12 mouse cellular contexts compared by ENCODE assay signal in genomic region chr11:22007781-22008110, GRCm38 (mm10). TPM values are rescaled to one million over a fixed set of nuclear protein-coding genes. Genes with fewer than 3 reads are reported as not detected.
DNase-seq lines count a peak whose midpoint lies in the region; ATAC-seq and TF ChIP-seq lines count a peak whose summit lies in the region.
"Had no signal": no experiment of that assay in that cellular context is flagged by ENCODE, and none has a peak within 500 bp of the region (broad histone marks: within the 10 kb centered on the region; RNA-seq: fewer than 3 reads in every experiment).

No protein-coding gene starts in this region.

- DNase-seq in left cerebral cortex, adult 2 months (ENCODE audit: extremely low spot score in 1 of 2, low spot score in 2 of 2), result no peak
- DNase-seq in left cerebral cortex, postnatal 4 days, result no peak
- DNase-seq in midbrain, embryonic 14.5 days, result no peak
- DNase-seq in adrenal gland, postnatal 36 days, result no peak
- no peak for DNase-seq in gastrocnemius, postnatal 25 days
- no peak for DNase-seq in kidney, adult 2 months
- DNase-seq: adrenal gland, postnatal 10 days; cerebellum, adult 11-12 months had no signal

- peak overlapping the region; percentile 45 for H3K4me2 ChIP-seq in embryonic facial prominence, embryonic 13.5 days
- H3K4me2 ChIP-seq in hindbrain, embryonic 13.5 days, result peak overlapping the region; percentile 30
- peak overlapping the region; percentile 74 for H3K4me2 ChIP-seq in midbrain, embryonic 14.5 days (ENCODE audit: low read length)

- peaks cover 71% of the 10 kb centered on the region for H3K27me3 ChIP-seq in embryonic facial prominence, embryonic 13.5 days
- H3K27me3 ChIP-seq in hindbrain, embryonic 13.5 days, result peaks cover 81% of the 10 kb centered on the region
- peaks cover 51% of the 10 kb centered on the region for H3K27me3 ChIP-seq in midbrain, embryonic 14.5 days (ENCODE audit: control insufficient read depth, insufficient read depth, low read length)
- H3K27me3 ChIP-seq in kidney, adult 2 months (replicated peaks; ENCODE audit: control insufficient read depth, insufficient read depth, low read length), result peaks cover 6% of the 10 kb centered on the region

- ATAC-seq in embryonic facial prominence, embryonic 13.5 days (ENCODE audit: insufficient number of reproducible peaks, insufficient read depth, low FRiP score, low TSS enrichment, low read depth), result no peak
- no peak for ATAC-seq in hindbrain, embryonic 13.5 days (ENCODE audit: low FRiP score)
- ATAC-seq in midbrain, embryonic 14.5 days (ENCODE audit: low FRiP score, low TSS enrichment), result 0 out of 2 replicates have a peak, but pooled peaks have one; percentile 1
- ATAC-seq: intestine, postnatal 0 days had no signal

- TF ChIP-seq POLR2A in kidney, adult 2 months (IDR thresholded peaks at IDR 0.05; ENCODE audit: low read depth, low read length), result no peak

- H3K4me1 ChIP-seq in embryonic facial prominence, embryonic 13.5 days, result peaks cover 30% of the 10 kb centered on the region
- H3K4me1 ChIP-seq in hindbrain, embryonic 13.5 days (replicated peaks), result peaks cover 18% of the 10 kb centered on the region
- H3K4me1 ChIP-seq in midbrain, embryonic 14.5 days (ENCODE audit: control insufficient read depth, insufficient read depth, low read length), result peaks cover 27% of the 10 kb centered on the region
- H3K4me1 ChIP-seq in kidney, adult 2 months (ENCODE audit: control insufficient read depth, insufficient read depth, low read length), result no peaks in the 10 kb centered on the region

- no peak overlapping the region for H3K27ac ChIP-seq in left cerebral cortex, adult 2 months
- H3K27ac ChIP-seq in embryonic facial prominence, embryonic 13.5 days, result peak overlapping the region; percentile 51; the same call in 1 of the 2 replicates
- no peak overlapping the region for H3K27ac ChIP-seq in hindbrain, embryonic 13.5 days
- H3K27ac ChIP-seq in midbrain, embryonic 14.5 days (replicated peaks; ENCODE audit: low read depth, low read length), result peak overlapping the region; percentile 81
- no peak overlapping the region for H3K27ac ChIP-seq in kidney, adult 2 months (ENCODE audit: insufficient read depth, low read depth, low read length)

- H3K4me3 ChIP-seq in left cerebral cortex, adult 2 months, result 0 out of 2 replicates have a peak overlapping the region, but pooled peaks have one; percentile 9
- H3K4me3 ChIP-seq in embryonic facial prominence, embryonic 13.5 days, result peak overlapping the region; percentile 22; the same call in 1 of the 2 replicates
- no peak overlapping the region for H3K4me3 ChIP-seq in hindbrain, embryonic 13.5 days
- peak overlapping the region; percentile 29 for H3K4me3 ChIP-seq in midbrain, embryonic 14.5 days (replicated peaks; ENCODE audit: low read depth, low read length)
- H3K4me3 ChIP-seq in kidney, adult 2 months (ENCODE audit: insufficient read depth, low read depth, low read length), result no peak overlapping the region

- no peak for TF ChIP-seq CTCF in left cerebral cortex, adult 2 months (IDR thresholded peaks at IDR 0.05)
- TF ChIP-seq CTCF in kidney, adult 2 months (conservative IDR thresholded peaks at IDR 0.05; ENCODE audit: insufficient read depth, insufficient read length, low read depth, low read length), result no peak

- H3K9ac ChIP-seq in embryonic facial prominence, embryonic 13.5 days, result no peak overlapping the region
- no peak overlapping the region for H3K9ac ChIP-seq in hindbrain, embryonic 13.5 days
- no peak overlapping the region for H3K9ac ChIP-seq in midbrain, embryonic 14.5 days (replicated peaks; ENCODE audit: low read length)

- H3K9me3 ChIP-seq in embryonic facial prominence, embryonic 13.5 days, result no peaks in the 10 kb centered on the region
- H3K9me3 ChIP-seq in hindbrain, embryonic 13.5 days, result no peaks in the 10 kb centered on the region
- no peaks in the 10 kb centered on the region for H3K9me3 ChIP-seq in midbrain, embryonic 14.5 days (ENCODE audit: control insufficient read depth, low read length)

- intact Hi-C loops in left cerebral cortex, adult 2 months (cut with DNase I), result loop anchor here (10.0 kb wide), 1 partner anchor 643 kb away; no protein-coding TSS in a partner anchor
- intact Hi-C loops in left cerebral cortex, postnatal 4 days (cut with DNase I), result no loop called here

- H3K36me3 ChIP-seq in embryonic facial prominence, embryonic 13.5 days, result no peaks in the 10 kb centered on the region
- H3K36me3 ChIP-seq in hindbrain, embryonic 13.5 days, result no peaks in the 10 kb centered on the region
- no peaks in the 10 kb centered on the region for H3K36me3 ChIP-seq in midbrain, embryonic 14.5 days (ENCODE audit: control insufficient read depth, insufficient read depth, low read length)
- H3K36me3 ChIP-seq in kidney, adult 2 months (ENCODE audit: control insufficient read depth, insufficient read depth, low read length), result no peaks in the 10 kb centered on the region; the same call in none of the 2 replicates

- WGBS in embryonic facial prominence, embryonic 13.5 days, result 6% methylated on average over 6 of the region's 6 CpGs
- WGBS in hindbrain, embryonic 13.5 days, result 5% methylated on average over 6 of the region's 6 CpGs
- 5% methylated on average over 6 of the region's 6 CpGs for WGBS in midbrain, embryonic 14.5 days
- 70% methylated on average over 6 of the region's 6 CpGs for WGBS in kidney, adult 2 months

RNA-seq across cellular contexts. Expression of gene Otx1, which starts 5.0 kb away (rescaled TPM):
- 1 to 10 TPM; 5.0 to 7.4 TPM for total RNA-seq in left cerebral cortex, adult 2 months (2021)
- 10 to 100 TPM; 10.4 to 12.0 TPM for total RNA-seq in left cerebral cortex, postnatal 4 days (2021)
- polyA plus RNA-seq in embryonic facial prominence, embryonic 13.5 days (2015; fragmentation: Nextera tagmentation; extraction: Ambion mirVana), result 9.5 and 10.0 TPM in 2 replicates
- polyA plus RNA-seq in hindbrain, embryonic 13.5 days (2015; fragmentation: Nextera tagmentation; extraction: Ambion mirVana), result 1.6 and 2.1 TPM in 2 replicates
- 9.9 and 15.2 TPM in 2 replicates for polyA plus RNA-seq in midbrain, embryonic 14.5 days (2014; fragmentation: Nextera tagmentation; extraction: Ambion mirVana)
- total RNA-seq in adrenal gland, postnatal 36 days (2021), result not detected
- total RNA-seq in gastrocnemius, postnatal 25 days (2021), result not detected
- not detected in 2 replicates for polyA plus RNA-seq in kidney, adult 2 months (2012; rRNA removed)
- total RNA-seq: gastrocnemius, postnatal 4 days had no signal
- polyA plus RNA-seq: intestine, postnatal 0 days had no signal

Comparison
In these comparisons a context has a peak if more than half of its experiments do, and no peak if none do; other contexts are left out.
1. H3K27ac ChIP-seq: peak in embryonic facial prominence, embryonic 13.5 days (single experiment) and midbrain, embryonic 14.5 days (single experiment); none in left cerebral cortex, adult 2 months (single experiment), hindbrain, embryonic 13.5 days (single experiment) and kidney, adult 2 months (single experiment).
2. H3K4me3 ChIP-seq: peak in left cerebral cortex, adult 2 months (single experiment), embryonic facial prominence, embryonic 13.5 days (single experiment) and midbrain, embryonic 14.5 days (single experiment); none in hindbrain, embryonic 13.5 days (single experiment) and kidney, adult 2 months (single experiment).
3. RNA of gene Otx1, which starts 5.0 kb away (total RNA-seq): 10.4 to 12.0 TPM in left cerebral cortex, postnatal 4 days and 5.0 to 7.4 TPM in left cerebral cortex, adult 2 months; not detected in adrenal gland, postnatal 36 days and not detected in gastrocnemius, postnatal 25 days; every median in the first group is over 4 times any median in the second.
4. Peak in every context shown above with its lines, with median percentiles within 50 percentile points of each other: H3K4me2 ChIP-seq.